Mouse (Mus musculus) NIH3T3 (cell line): ENCODE results near the gene Olfr1042.
"Not testable (repeated sequence)": the region's sequence is repeated elsewhere in the genome, so short reads cannot be mapped to it uniquely, and the experiment has no call there.

Experiments
- DNase-seq: peaks from one replicate; pipeline ENCODE4 v3.0.0-alpha.2; 2012; ENCODE audit warnings: low read depth

Gene Olfr1042

DNA sequence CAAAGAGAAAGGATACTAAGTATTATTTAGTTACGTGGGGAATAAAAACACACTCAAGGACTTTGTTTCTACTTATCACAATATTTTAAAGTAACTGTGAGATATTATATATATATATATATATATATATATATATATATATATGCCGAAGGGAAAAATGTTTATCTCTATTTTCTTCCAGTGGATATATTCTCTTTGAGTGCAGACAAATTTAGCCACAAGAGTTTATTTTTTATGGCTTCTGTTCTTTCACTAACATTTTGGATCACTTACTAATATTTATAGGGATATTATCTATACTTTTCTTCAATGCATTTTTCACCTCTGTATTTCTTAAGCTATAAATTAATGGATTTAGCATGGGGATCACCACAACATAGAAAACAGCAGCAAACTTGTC is at the start of gene Olfr1042:
Gene Olfr1042, minus strand, starts transcription at position 101 of the 400 bp plus-strand sequence.
- DNase-seq = no peak

DNA sequence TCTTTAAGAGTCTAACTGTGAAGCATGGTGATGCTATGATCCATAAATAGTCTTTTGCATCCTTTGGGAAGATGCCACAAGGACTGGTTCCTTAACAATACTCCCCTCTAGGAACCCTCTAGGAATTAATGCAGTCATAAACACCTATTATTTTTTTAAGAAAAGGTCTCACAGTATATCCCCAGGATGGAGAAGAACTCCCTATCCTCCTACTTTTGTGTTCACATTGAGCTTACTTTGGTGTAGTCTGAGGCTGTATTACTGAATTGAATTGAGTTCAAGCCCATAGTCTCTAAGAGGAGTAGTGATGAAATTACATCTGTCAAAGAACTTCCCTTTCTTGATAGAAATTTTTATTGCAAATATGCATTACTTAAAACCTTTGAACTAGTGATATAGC is 41.3 kb upstream of the Olfr1042 start, which contains the start of gene Olfr1045:
Gene Olfr1045, minus strand, starts transcription at position 101 of the 400 bp plus-strand sequence.
- no peak for DNase-seq

DNA sequence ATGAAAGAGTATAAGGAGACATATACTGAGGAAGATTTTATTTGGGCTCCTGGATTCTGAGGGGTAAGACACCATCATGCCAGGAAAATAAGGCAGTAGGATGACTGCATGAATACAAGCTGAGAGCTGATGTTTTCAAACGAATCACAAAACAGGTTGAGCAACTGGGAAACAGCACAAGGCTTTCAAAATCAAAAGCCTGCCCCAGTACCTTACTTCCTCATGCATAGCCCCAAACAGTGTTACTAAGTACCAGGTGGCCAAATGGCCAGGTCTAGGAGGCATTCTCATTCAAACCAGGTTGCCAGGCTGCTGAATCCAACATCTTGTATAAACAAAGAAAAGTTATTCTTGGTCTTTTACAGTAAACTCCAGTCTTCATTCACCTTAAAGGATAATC is 34.2 kb upstream of the Olfr1042 start:
- DNase-seq = no peak

DNA sequence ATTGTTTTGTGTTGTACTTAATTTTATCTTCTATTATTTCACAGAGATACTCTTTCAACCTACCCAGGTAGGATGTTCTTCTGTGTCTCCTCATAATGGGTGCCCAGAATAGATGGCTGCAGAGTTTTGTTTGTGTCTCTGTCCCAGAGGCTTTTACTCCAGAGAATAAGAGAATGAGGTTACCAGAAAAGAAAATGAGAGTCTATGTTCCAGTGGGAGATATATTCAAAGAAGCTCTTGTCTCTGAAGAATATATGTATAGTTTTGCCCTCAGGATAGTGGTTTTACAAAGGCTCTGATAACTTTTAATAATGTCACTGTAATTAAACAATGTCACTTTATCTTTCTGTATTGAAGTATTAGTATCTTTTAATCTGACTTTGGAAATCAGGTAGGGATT is 23.9 kb upstream of the Olfr1042 start, which contains the start of gene Olfr52:
Gene Olfr52, minus strand, starts transcription at position 101 of the 400 bp plus-strand sequence.
- DNase-seq = no peak

DNA sequence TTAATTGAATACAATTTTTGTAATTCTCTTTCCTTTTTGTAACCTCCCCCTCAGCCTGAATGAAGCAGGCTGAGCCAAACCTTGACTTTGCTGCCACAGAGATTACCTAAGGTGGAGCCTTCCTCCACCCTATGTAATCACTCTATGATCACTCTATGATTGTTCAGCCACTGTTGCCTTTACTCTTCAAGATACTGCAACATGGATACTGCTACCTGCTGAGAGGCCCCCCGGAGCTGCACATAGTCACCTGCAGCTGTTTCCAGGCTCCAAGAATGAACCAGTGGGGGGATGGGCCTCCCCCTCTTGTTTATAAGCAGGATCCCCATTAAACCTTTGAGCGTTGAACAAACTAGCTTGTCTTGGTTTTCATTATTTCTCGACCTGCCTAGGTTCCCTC is 18.3 kb upstream of the Olfr1042 start:
- no peak for DNase-seq

DNA sequence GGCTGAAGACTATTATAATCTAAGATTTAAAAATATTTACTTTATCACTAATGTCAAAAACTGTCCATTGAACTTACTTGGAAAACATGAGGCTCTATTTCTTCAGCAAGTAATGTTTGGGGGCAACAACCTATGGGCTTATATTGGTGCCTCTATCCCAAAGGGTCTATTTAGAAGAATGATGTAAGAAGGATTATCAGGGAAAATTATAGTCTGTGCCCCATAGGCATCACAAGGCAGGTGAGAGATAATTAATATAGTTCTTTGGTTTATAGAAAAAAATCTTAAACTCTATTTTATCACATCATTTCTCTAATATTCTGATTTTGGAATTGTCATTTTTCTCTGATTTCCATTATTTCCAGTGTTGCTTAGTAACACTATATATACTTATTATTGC is 16.1 kb upstream of the Olfr1042 start, which contains the start of gene Olfr1044:
Gene Olfr1044, minus strand, starts transcription at position 101 of the 400 bp plus-strand sequence.
- DNase-seq = no peak

DNA sequence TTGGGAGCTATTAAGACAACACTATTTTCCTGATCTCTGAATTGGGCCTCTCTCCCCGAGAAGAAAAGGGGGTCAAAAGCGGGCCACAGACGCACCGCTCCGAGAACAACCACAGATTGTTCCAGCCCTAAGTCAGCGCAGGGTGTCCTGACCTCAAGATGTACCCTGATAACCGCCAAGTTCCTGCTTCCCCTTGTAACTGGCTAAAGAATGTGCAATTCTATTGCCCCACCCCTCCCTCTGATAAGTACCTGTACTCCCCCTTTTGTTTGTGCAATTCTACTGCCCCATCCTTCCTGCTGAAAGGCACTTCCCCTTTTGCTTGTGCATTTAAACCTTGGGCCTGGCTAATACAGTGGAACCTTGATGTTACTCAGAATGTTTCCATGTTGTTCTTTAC is 13.8 kb upstream of the Olfr1042 start:
- not testable (repeated sequence) for DNase-seq

DNA sequence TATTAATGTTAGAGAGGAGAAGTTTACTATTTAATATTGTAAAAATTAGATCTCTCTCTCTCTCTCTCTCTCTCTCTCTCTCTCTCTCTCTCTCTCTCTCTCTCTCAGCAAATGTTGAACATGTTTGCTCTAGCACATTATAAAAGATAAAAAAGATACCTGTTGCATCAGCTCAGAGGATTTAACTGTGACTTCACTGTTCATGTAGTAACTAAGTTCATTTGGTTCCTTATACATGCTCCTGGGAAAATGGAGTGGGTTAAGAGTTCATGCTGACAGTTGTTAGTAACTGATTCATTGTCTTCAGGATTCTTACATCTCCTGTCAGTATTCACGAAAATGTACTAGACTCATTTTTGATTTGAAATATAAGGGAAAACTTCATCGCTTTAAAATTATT is 5.8 kb upstream of the Olfr1042 start, which contains the start of gene Olfr1043:
Gene Olfr1043, minus strand, starts transcription at position 101 of the 400 bp plus-strand sequence.
- no peak for DNase-seq

DNA sequence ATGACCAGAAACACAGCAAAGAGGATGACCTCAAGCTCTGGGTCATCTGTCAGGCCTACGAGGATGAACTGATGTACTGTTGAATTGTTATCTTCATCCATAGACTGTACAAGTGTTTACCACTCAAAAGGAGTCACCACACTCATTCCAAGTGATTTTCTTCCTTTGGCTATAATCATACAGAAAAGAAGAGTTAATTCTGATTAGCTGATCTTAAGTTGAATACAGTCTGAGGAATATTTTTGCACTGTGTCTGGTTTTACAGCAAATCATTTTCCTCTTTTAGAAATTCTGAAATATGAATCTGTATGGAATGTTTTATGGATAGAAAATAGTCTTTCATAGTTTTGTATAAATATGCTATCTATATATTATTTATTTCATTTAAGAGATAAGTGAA is 15.0 kb downstream of the Olfr1042 start, which contains the start of gene Olfr1040:
Gene Olfr1040, minus strand, starts transcription at position 101 of the 400 bp plus-strand sequence.
- DNase-seq = no peak

DNA sequence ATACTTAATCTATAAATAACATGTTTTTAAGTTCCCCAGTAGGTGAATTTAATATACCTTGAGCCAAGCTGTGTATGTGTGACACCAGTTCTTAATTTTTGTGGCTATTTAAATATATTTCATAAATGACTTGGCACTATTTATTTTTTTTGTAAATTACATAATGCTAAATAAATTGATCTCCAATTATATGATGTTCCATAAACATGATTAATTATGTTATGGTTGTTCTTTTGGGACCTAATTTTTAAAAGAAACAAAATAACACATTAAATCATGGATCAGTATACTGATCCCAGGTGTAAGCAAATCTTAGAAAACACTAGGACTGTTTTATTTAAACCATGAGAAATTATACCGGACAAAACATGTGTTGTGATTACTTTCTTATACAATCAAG is 25.8 kb downstream of the Olfr1042 start, which contains the start of gene Olfr1039:
Gene Olfr1039, minus strand, starts transcription at position 101 of the 400 bp plus-strand sequence.
- DNase-seq = no peak
